Mouse (Mus musculus): ENCODE measurements around the gene Arl10.

The Arl10 gene

GRCm38 (mm10) chr13:54574854-54575481, at the start of gene Arl10:
Gene Arl10 (plus strand): TSS chr13:54575015.
- CTCF ChIA-PET: no interaction called here

DNA sequence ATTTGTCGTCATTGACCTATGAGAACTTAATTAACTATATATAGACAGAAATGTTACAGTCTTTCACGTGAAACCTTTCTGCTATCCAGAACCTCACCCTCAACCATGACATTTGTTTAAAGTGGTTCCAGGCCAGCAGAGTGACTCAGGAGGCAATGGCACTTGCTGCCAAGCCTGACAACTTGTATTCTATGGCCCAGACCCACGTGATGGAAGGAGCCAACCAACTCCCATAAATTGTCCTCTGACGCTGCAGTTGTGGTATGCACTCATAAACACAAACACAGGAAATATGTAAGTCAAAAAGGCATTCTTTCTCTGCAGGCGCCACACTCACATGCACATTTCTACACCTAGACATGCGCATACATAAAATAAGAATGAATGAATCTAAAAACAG, 47.7 kb upstream of the Arl10 start:
- CTCF ChIA-PET: no interaction called here

DNA sequence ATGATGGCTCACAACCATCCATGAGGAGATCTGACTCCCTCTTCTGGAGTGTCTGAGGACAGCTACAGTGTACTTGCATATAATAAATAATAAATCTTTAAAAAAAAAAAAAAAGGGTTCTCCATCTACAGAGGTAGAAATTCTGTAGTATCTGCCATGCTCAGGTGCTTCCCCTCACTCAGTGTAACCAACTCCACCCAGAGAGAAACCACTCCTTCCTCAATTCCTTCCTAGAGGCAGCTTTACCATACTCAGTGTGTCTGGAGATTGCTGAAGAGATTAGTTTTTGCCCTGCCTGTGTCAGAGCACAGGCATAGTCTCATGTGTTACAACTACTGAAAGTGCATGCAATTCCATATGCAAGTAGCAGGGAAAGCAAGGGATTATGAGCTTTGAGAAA, 42.7 kb upstream of the Arl10 start:
- CTCF ChIA-PET: interaction anchor here (0.6 kb wide), 1 partner anchor 27 kb away, joined by 6 read pairs; no protein-coding TSS in a partner anchor

- CTCF ChIA-PET: interaction anchor here (0.5 kb wide), 1 partner anchor 101 kb away, joined by 6 read pairs; no protein-coding TSS in a partner anchor
Measured at GRCm38 (mm10) chr13:54548036-54548435, 26.8 kb upstream of the Arl10 start.

DNA sequence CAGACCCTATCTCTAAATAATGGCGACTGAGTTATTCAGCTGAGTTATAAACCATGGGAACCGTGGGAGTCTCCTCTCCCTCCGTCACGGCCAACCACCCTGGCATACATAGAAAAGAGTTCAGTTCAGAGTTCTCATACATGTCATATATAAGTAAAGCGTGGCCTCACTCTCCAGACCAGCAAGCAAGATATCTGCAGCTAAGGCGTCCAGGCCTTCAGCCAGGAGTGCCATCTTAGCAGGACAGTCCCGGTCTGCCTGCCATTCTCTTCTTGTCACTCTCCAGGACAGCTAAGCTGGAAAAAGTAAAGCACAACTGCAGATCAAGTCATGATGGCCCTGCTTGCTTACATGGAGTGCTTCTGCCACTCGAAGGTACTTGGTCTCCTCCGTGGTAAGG, 18.6 kb upstream of the Arl10 start:
- CTCF ChIA-PET: no interaction called here

DNA sequence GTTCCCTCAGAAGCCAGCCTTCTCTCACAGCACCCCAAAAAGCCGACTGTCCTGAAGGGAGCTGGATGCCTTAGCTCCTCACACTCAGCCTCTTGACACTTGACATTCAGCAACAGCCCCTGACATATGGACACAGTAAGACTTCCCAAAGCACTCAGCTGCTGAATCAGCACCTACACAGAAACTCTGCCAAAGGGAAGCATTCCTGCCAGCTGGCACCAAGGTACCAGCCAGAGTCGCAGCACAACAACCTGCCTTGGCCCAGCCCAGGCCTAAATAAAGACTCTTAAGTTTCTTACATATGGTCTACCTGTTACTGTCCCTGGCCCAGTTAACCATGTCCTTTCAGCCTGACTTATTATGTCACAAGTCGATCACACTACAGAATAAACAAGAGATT, 18.0 kb upstream of the Arl10 start:
- CTCF ChIA-PET: interaction anchor here (0.6 kb wide), 1 partner anchor 778 kb away, joined by 3 read pairs; no protein-coding TSS in a partner anchor

- CTCF ChIA-PET: interaction anchor here (0.6 kb wide), 1 partner anchor 777 kb away, joined by 3 read pairs; no protein-coding TSS in a partner anchor
Measured at GRCm38 (mm10) chr13:54557652-54558051, 17.2 kb upstream of the Arl10 start.

GRCm38 (mm10) chr13:54559656-54560055, 15.2 kb upstream of the Arl10 start:
- CTCF ChIA-PET: no interaction called here

DNA sequence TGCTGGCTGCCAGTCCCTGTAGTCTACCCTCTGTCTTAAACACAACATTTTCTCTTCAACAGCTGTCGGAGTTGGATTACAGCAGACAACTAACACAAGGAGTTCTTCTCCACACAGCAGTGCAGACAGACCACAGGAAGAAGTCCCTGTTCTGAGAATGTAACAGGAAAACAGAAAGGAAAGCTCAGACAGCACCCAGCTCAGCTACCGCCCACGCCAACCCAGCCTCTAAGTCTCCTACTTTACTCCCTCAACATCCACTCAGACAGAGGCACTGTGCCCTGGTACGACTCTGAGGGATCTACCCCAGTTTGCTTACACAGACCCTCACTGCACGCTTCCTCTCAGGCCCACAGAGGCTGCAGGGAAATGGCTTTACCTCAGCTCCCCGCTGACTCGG, 14.2 kb upstream of the Arl10 start:
- CTCF ChIA-PET: no interaction called here

DNA sequence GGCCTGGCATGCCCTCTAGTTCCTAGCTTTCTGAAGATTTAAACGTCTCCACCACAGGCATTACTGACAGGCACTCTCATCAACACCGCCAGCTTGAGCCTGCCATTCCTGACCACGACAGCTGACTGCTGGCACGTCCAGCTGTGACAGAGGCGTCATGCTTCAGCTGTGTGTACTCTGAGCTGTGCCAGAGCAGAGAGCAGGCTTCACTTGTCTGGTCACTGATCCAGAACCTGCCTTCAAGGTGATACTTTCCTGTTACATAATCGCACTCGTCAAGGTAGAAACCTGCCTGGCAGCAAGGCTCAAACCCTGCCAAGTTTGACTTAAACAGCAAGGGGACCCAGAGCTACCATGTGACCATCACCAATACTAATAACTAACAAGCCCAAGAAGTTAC, 12.3 kb upstream of the Arl10 start:
- CTCF ChIA-PET: interaction anchor here (1.5 kb wide), 1 partner anchor 87 kb away, joined by 4 read pairs; no protein-coding TSS in a partner anchor

DNA sequence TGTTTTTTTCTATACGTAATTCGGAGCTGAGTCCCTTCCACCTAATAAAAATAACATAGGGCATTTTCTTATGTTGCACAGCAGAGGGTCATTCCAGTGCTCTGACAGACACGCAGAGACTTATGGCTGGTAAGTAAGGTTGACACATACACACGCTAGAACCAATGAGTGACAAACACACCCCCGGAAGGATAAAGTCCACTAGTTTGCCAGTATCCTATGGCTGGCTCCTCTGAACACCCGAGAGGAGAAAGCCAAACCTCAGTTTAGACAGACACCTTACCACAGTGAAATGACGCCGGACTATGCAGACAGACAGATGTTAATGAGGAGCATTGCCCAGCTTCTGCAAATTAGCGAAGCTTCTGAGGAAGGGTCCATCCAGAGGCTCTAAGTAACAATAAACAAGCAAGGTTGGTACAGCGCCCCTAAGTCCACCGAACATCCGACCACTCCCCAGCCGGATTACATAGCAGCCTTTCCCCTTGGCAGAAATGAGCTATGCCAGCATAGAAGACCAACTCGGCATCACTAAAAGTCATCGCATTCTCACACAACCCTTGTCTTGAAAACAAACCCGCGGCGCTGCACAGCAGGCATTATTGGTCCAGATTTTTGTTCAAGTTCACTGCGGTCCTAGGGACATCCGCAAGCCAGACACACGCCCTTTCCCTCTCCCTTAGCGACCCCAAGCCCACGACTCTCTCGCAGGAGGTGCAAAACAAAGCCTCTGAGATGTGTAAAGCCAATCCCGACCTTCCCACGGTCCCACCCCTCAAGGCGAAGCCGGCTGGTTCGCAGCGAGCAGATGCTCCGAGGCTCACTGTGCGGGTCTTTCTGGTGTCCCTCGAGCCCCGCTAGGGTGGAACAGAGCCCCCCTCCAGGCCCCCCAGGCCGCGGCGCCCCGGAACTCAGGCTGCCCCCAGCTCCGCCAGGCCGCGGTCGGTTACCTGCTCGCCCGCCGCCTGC, 10.3 kb upstream of the Arl10 start:
- CTCF ChIA-PET: no interaction called here

- CTCF ChIA-PET: interaction anchor here (1.1 kb wide), 1 partner anchor 60 kb away, joined by 8 read pairs; no protein-coding TSS in a partner anchor
Measured at GRCm38 (mm10) chr13:54565201-54565581, 9.6 kb upstream of the Arl10 start, which contains the start of gene 4833439L19Rik. Gene 4833439L19Rik (minus strand): TSS chr13:54565435.

- CTCF ChIA-PET: interaction anchor here (1.1 kb wide), 1 partner anchor 61 kb away, joined by 8 read pairs; no protein-coding TSS in a partner anchor
Measured at GRCm38 (mm10) chr13:54565594-54566345, 9.0 kb upstream of the Arl10 start.

DNA sequence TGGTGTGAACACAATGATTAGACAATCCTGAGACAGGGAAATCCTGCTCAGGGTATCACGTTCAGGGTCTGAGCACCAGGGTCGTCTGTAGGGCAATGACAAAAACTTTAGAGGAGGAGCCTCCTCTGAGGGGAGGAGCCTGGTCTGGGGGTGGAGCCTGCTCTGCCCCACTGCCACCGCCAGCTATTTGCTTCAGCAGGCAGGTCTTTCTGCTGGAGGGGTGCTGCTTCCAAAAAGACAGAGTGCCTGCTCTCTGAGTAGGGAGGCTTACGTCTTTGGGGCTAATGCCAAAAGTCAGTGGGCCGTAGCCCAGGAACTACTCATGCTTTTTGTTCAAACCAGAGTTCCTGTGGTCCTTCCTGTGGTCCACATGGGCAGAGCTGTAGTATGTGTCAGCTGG, 6.4 kb upstream of the Arl10 start:
- CTCF ChIA-PET: no interaction called here

DNA sequence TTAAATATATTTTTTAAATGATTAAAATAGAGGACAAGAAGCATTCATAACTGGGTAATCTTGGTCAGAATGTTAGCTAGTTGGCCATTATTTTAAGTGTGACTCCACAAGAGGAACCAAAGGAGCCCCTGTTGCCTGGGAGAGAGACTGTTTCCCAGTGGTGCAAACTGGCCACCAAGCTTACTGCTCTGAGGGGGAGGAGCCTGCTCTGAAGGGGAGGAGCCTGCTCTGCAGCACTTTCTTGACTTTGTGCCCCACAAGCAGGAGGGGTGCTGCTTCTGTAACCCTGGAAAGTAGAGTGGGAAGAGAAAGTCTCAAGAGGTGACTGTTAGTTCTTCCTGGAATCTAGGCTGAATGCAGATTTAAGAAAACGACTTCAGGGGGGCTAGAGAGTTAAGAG, 5.5 kb upstream of the Arl10 start:
- CTCF ChIA-PET: no interaction called here

- CTCF ChIA-PET: interaction anchor here (0.6 to 0.7 kb wide), 2 partner anchors 48 to 1693 kb away, joined by 3 to 4 read pairs; no protein-coding TSS in a partner anchor
Measured at GRCm38 (mm10) chr13:54570736-54571135, 4.1 kb upstream of the Arl10 start.

GRCm38 (mm10) chr13:54571637-54572036, 3.2 kb upstream of the Arl10 start:
- CTCF ChIA-PET: no interaction called here

- CTCF ChIA-PET: interaction anchor here (0.6 kb wide), 1 partner anchor 76 kb away, joined by 4 read pairs; no protein-coding TSS in a partner anchor
Measured at GRCm38 (mm10) chr13:54572621-54573020, 2.2 kb upstream of the Arl10 start.

DNA sequence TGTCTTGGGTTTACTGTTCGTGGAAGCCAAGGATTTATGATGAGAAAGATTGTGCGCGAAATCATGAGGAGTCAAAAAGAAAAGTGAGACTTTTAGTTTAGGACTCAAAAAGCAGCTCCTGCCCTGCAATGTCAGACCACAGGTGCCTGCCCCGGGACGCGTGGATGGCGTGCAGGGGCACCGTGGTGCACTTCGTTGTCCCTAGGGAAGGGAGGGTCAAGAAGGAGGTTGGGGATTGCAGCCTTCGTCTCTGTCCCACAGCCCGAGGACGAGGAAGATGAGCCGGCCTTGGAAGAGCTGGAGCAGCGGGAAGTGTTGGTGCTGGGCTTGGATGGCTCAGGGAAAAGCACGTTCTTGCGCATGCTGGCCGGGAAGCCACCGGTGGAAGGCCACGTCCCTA, 674 bp downstream of the Arl10 start:
- CTCF ChIA-PET: interaction anchor here (0.6 kb wide), 1 partner anchor 36 kb away, joined by 3 read pairs; no protein-coding TSS in a partner anchor

GRCm38 (mm10) chr13:54577652-54578507, 3.1 kb downstream of the Arl10 start:
- CTCF ChIA-PET: interaction anchor here (0.7 kb wide), 1 partner anchor 72 kb away, joined by 3 read pairs; no protein-coding TSS in a partner anchor

GRCm38 (mm10) chr13:54581385-54581784, 6.6 kb downstream of the Arl10 start:
- CTCF ChIA-PET: no interaction called here
